Mouse (Mus musculus) myocyte (in vitro differentiated cells): ENCODE data around the gene Mtmr2. TPM values are rescaled to one million over a fixed set of nuclear protein-coding genes. Genes with fewer than 3 reads are reported as not detected.
"Not testable (repeated sequence)": the region's sequence is repeated elsewhere in the genome, so short reads cannot be mapped to it uniquely, and the experiment has no call there.

Experiments used
- H3K27me3 ChIP-seq: one replicate; pipeline ENCODE4 v1.6.1; 2011; ENCODE audit not compliant: control insufficient read depth, insufficient read depth, insufficient read length
- H3K36me3 ChIP-seq: one replicate; pipeline ENCODE4 v1.6.1; 2011; ENCODE audit not compliant: control insufficient read depth, insufficient read depth
- H3K4me2 ChIP-seq: one replicate; pipeline ENCODE4 v1.6.1; 2011; ENCODE audit warnings: low read depth, control low read depth
- H3K4me3 ChIP-seq: one replicate; pipeline ENCODE4 v1.5.1; 2011; ENCODE audit warnings: mild to moderate bottlenecking, control low read depth, moderate library complexity
- H3K79me2 ChIP-seq: one replicate; pipeline ENCODE4 v1.6.1; 2011; ENCODE audit not compliant: control insufficient read depth, insufficient read depth
- H3ac ChIP-seq: one replicate; pipeline ENCODE4 v1.6.1; 2011; ENCODE audit not compliant: control insufficient read depth, insufficient read length
- CEBPB ChIP-seq: IDR thresholded peaks from 2 replicates; pipeline ENCODE4 v1.6.1; 2011; ENCODE audit warnings: mild to moderate bottlenecking, moderate library complexity; ENCODE audit not compliant: poor library complexity, insufficient read depth, severe bottlenecking
- E2F4 ChIP-seq: IDR thresholded peaks from one replicate; pipeline ENCODE4 v1.6.1; 2011; ENCODE audit warnings: mild to moderate bottlenecking, control low read depth, moderate library complexity; ENCODE audit not compliant: insufficient read depth
- MAX ChIP-seq: IDR thresholded peaks from one replicate; pipeline ENCODE4 v1.6.1; 2011; ENCODE audit warnings: low read depth, mild to moderate bottlenecking, control low read depth
- MYOD1 ChIP-seq, 3 experiments: IDR thresholded peaks; one replicate each; pipeline ENCODE4 v1.6.1; 2011; ENCODE audit warnings: control low read depth in 2 of 3, low read depth in 2 of 3, mild to moderate bottlenecking in 2 of 3, moderate library complexity in 1 of 3; ENCODE audit not compliant: insufficient read length in 2 of 3, control insufficient read depth in 1 of 3
- MYOG ChIP-seq, 3 experiments: IDR thresholded peaks; one replicate each; pipeline ENCODE4 v1.6.1; 2011; ENCODE audit warnings: control low read depth in 2 of 3, low read depth in 2 of 3, mild to moderate bottlenecking in 2 of 3; ENCODE audit not compliant: insufficient read length in 2 of 3, control insufficient read depth in 1 of 3, insufficient read depth in 1 of 3
- POLR2A ChIP-seq: IDR thresholded peaks from one replicate; pipeline ENCODE4 v1.6.1; 2011; ENCODE audit warnings: low read depth, mild to moderate bottlenecking, control low read depth, moderate library complexity; ENCODE audit not compliant: insufficient read length
- POLR2AphosphoS2 ChIP-seq: IDR thresholded peaks from one replicate; pipeline ENCODE4 v1.6.1; 2011; ENCODE audit warnings: low read depth, control low read depth; ENCODE audit not compliant: insufficient read length
- REST ChIP-seq: IDR thresholded peaks from one replicate; pipeline ENCODE4 v1.6.1; 2011; ENCODE audit warnings: mild to moderate bottlenecking, control low read depth, moderate library complexity; ENCODE audit not compliant: insufficient read depth, insufficient read length
- SRF ChIP-seq: IDR thresholded peaks from one replicate; pipeline ENCODE4 v1.6.1; 2011; ENCODE audit warnings: low read depth; ENCODE audit not compliant: control insufficient read depth, insufficient read length
- TCF12 ChIP-seq: IDR thresholded peaks from one replicate; pipeline ENCODE4 v1.6.1; 2011; ENCODE audit warnings: mild to moderate bottlenecking, control low read depth; ENCODE audit not compliant: poor library complexity, insufficient read depth, severe bottlenecking
- TCF3 ChIP-seq: IDR thresholded peaks from one replicate; pipeline ENCODE4 v1.6.1; 2011; ENCODE audit warnings: low read depth, control low read depth; ENCODE audit not compliant: insufficient read length
- USF1 ChIP-seq: IDR thresholded peaks from one replicate; pipeline ENCODE4 v1.6.1; 2011; ENCODE audit warnings: low read depth, mild to moderate bottlenecking, control low read depth, moderate library complexity
- polyA plus RNA-seq: library from polyadenylated mRNA; unstranded; fragments of >200 nt; fragmentation: generic; extraction: Trizol; gene quantifications from one replicate; pipeline ENCODE4 v1.2.1, GENCODE M21; 2012; ENCODE audit warnings: missing spikeins

Mtmr2 gene
- polyA plus RNA-seq, 1 experiment = 20.9 TPM

GRCm38 (mm10) chr9:13704917-13705316, 43.3 kb upstream of the Mtmr2 start:
- no peak overlapping the region for H3K4me2 ChIP-seq
- no peak overlapping the region for H3ac ChIP-seq
- no peaks in the 10 kb centered on the region for H3K79me2 ChIP-seq
- H3K4me3 ChIP-seq = no peak overlapping the region
- H3K27me3 ChIP-seq = no peaks in the 10 kb centered on the region
- H3K36me3 ChIP-seq = no peaks in the 10 kb centered on the region
- TF ChIP-seq CEBPB (no peak), SRF (no peak), MAX (no peak), MYOG (IDR thresholded peaks at IDR 0.05; ENCODE audit: control insufficient read depth in 1 of 3, insufficient read depth in 1 of 3, insufficient read length in 2 of 3, low read depth in 2 of 3) (no peak), MYOD1 (IDR thresholded peaks at IDR 0.05; ENCODE audit: control insufficient read depth in 1 of 3, insufficient read length in 2 of 3, low read depth in 2 of 3) (no peak), POLR2AphosphoS2 (no peak), REST (no peak), TCF12 (no peak), E2F4 (no peak), USF1 (no peak), TCF3 (no peak), POLR2A (no peak)

GRCm38 (mm10) chr9:13707066-13707555, 41.1 kb upstream of the Mtmr2 start:
- Histone ChIP-seq H3ac (no peak overlapping the region), H3K27me3 (no peaks in the 10 kb centered on the region), H3K79me2 (no peaks in the 10 kb centered on the region), H3K4me2 (no peak overlapping the region), H3K4me3 (no peak overlapping the region), H3K36me3 (no peaks in the 10 kb centered on the region)
- TF ChIP-seq E2F4 (no peak), MAX (no peak), SRF (no peak), USF1 (no peak)

GRCm38 (mm10) chr9:13709436-13709835, 38.8 kb upstream of the Mtmr2 start:
- no peaks in the 10 kb centered on the region for H3K27me3 ChIP-seq
- no peak overlapping the region for H3K4me3 ChIP-seq
- H3K79me2 ChIP-seq = no peaks in the 10 kb centered on the region
- H3K36me3 ChIP-seq = no peaks in the 10 kb centered on the region
- TF ChIP-seq CEBPB (no peak), MYOG (IDR thresholded peaks at IDR 0.05; ENCODE audit: control insufficient read depth in 1 of 3, insufficient read depth in 1 of 3, insufficient read length in 2 of 3, low read depth in 2 of 3) (no peak), POLR2AphosphoS2 (no peak), MAX (no peak), REST (no peak), TCF3 (no peak), TCF12 (no peak), E2F4 (no peak), MYOD1 (IDR thresholded peaks at IDR 0.05; ENCODE audit: control insufficient read depth in 1 of 3, insufficient read length in 2 of 3, low read depth in 2 of 3) (no peak), SRF (no peak), POLR2A (no peak), USF1 (no peak)
- H3K4me2 ChIP-seq = no peak overlapping the region
- H3ac ChIP-seq = no peak overlapping the region

GRCm38 (mm10) chr9:13715891-13716290, 32.3 kb upstream of the Mtmr2 start:
- H3K27me3 ChIP-seq, H3K36me3 ChIP-seq, H3ac ChIP-seq, H3K4me3 ChIP-seq, H3K79me2 ChIP-seq: not testable (repeated sequence)
- peak overlapping the region; percentile 54 for H3K4me2 ChIP-seq

GRCm38 (mm10) chr9:13716316-13717099, 31.7 kb upstream of the Mtmr2 start:
- Histone ChIP-seq H3K4me2 (peak overlapping the region; percentile 54), H3ac (no peak overlapping the region), H3K4me3 (no peak overlapping the region), H3K79me2 (no peaks in the 10 kb centered on the region), H3K36me3 (no peaks in the 10 kb centered on the region), H3K27me3 (no peaks in the 10 kb centered on the region)
- TF ChIP-seq POLR2A (no peak), E2F4 (no peak), MAX (no peak), TCF12 (no peak), USF1 (no peak), REST (no peak), MYOD1 (IDR thresholded peaks at IDR 0.05; ENCODE audit: control insufficient read depth in 1 of 3, insufficient read length in 2 of 3, low read depth in 2 of 3) (no peak), SRF (no peak), POLR2AphosphoS2 (no peak), CEBPB (no peak), TCF3 (no peak), MYOG (IDR thresholded peaks at IDR 0.05; ENCODE audit: control insufficient read depth in 1 of 3, insufficient read depth in 1 of 3, insufficient read length in 2 of 3, low read depth in 2 of 3) (no peak)
